Mouse (Mus musculus) heart, postnatal 0 days (tissue): ENCODE measurements around the gene Adprm. TPM values are rescaled to one million over a fixed set of nuclear protein-coding genes. Genes with fewer than 3 reads are reported as not detected.

Experiments
- ATAC-seq: fragments of 200-750 bp; cut with Nextera tagmentation; 2 replicates; pipeline ENCODE4 v1.8.0; 2017; ENCODE audit warnings: low read depth, moderate number of reproducible peaks, moderate library complexity; ENCODE audit not compliant: insufficient read depth
- DNase-seq: peaks from one replicate; pipeline ENCODE4 v3.0.0-alpha.2; 2016; ENCODE audit warnings: low spot score
- H3K27ac ChIP-seq: fragments of 300-500 bp; sonication (generic); 2 replicates; pipeline ENCODE4 v1.5.1; 2014; ENCODE audit warnings: low read depth, mild to moderate bottlenecking
- H3K27me3 ChIP-seq: fragments of 300-500 bp; sonication (generic); 2 replicates; pipeline ENCODE4 v1.6.1; 2014; ENCODE audit warnings: low read length, mixed read lengths; ENCODE audit not compliant: control insufficient read depth, insufficient read depth
- H3K36me3 ChIP-seq: fragments of 300-500 bp; sonication (generic); replicated peaks from 2 replicates; pipeline ENCODE4 v1.6.1; 2014; ENCODE audit warnings: low read length, mixed read lengths; ENCODE audit not compliant: control insufficient read depth, insufficient read depth
- H3K4me1 ChIP-seq: fragments of 300-500 bp; sonication (generic); 2 replicates; pipeline ENCODE4 v1.6.1; 2014; ENCODE audit warnings: antibody characterized with exemption; ENCODE audit not compliant: control insufficient read depth, insufficient read depth
- H3K4me2 ChIP-seq: fragments of 300-500 bp; sonication (generic); 2 replicates; pipeline ENCODE4 v1.6.1; 2014; ENCODE audit warnings: low read depth, mild to moderate bottlenecking, low read length, moderate library complexity
- H3K4me3 ChIP-seq: fragments of 300-500 bp; sonication (generic); 2 replicates; pipeline ENCODE4 v1.5.1; 2014; ENCODE audit warnings: low read depth, low read length
- H3K9ac ChIP-seq: fragments of 300-500 bp; sonication (generic); replicated peaks from 2 replicates; pipeline ENCODE4 v1.6.1; 2014; ENCODE audit warnings: low read depth, low read length, mixed read lengths
- H3K9me3 ChIP-seq: fragments of 300-500 bp; sonication (generic); replicated peaks from 2 replicates; pipeline ENCODE4 v1.6.1; 2016; ENCODE audit warnings: low read length; ENCODE audit not compliant: control insufficient read depth
- CTCF ChIP-seq: IDR thresholded peaks from 2 replicates; pipeline ENCODE4 v1.5.1; 2016; ENCODE audit warnings: antibody characterized with exemption, control low read depth, low read depth
- EP300 ChIP-seq: IDR thresholded peaks from 2 replicates; pipeline ENCODE4 v1.6.1; 2016; ENCODE audit warnings: antibody characterized with exemption, low read depth
- WGBS: fragments of 180-500 bp; shearing (Covaris S2); extraction: QIAGEN DNeasy Blood & Tissue Kit; methylation state at CpG from one replicate; pipeline ENCODE4 v1.1.7; 2014; 5-methylcytosine and 5-hydroxymethylcytosine counted together
- microRNA-seq: library from miRNA; unstranded; fragments of <30 nt; microRNA quantifications from one replicate; pipeline ENCODE4, GENCODE M21; 2016
- polyA plus RNA-seq: library from polyadenylated mRNA; unstranded; fragments of >200 nt; fragmentation: Nextera tagmentation; extraction: Ambion mirVana; gene quantifications from 2 replicates; pipeline ENCODE4 v1.2.1, GENCODE M21; 2015
- total RNA-seq: library from RNA; depleted of rRNA; stranded (reverse); fragments of >200 nt; gene quantifications from 2 replicates; pipeline ENCODE4 v1.2.3, GENCODE M21; 2014; ENCODE audit warnings: low replicate concordance; rRNA removed

The Adprm gene
- total and polyA plus RNA-seq, 2 experiments from 2014 or later, result 4.2 to 15.9 TPM

GRCm38 (mm10) chr11:66998467-66999403, 53.7 kb downstream of the Adprm start:
- H3K27ac ChIP-seq, result peak overlapping the region; percentile 66
- WGBS, result 45% methylated on average over 14 of the region's 14 CpGs
- TF ChIP-seq EP300 (no peak), CTCF (no peak)

GRCm38 (mm10) chr11:66996446-66996845, 55.9 kb downstream of the Adprm start:
- no peak for DNase-seq
- Histone ChIP-seq H3K9me3 (no peaks in the 10 kb centered on the region), H3K9ac (no peak overlapping the region), H3K27ac (no peak overlapping the region), H3K4me1 (peaks cover 11% of the 10 kb centered on the region), H3K4me2 (no peak overlapping the region), H3K27me3 (no peaks in the 10 kb centered on the region), H3K4me3 (no peak overlapping the region), H3K36me3 (no peaks in the 10 kb centered on the region)
- WGBS, result 79% methylated on average over 4 of the region's 4 CpGs
- no peak for TF ChIP-seq CTCF
- TF ChIP-seq EP300, result no peak
- no peak for ATAC-seq

More at GRCm38 (mm10) chr11:66998467-66999403, 53.7 kb downstream of the Adprm start:
- H3K4me1 ChIP-seq, result peaks cover 11% of the 10 kb centered on the region
- H3K9me3 ChIP-seq, result no peaks in the 10 kb centered on the region
- no peaks in the 10 kb centered on the region for H3K36me3 ChIP-seq
- peak; percentile 67 for DNase-seq
- H3K9ac ChIP-seq, result no peak overlapping the region
- H3K4me2 ChIP-seq, result peak overlapping the region; percentile 20; the same call in 1 of the 2 replicates
- H3K4me3 ChIP-seq, result no peak overlapping the region
- peak; percentile 89 for ATAC-seq
- no peaks in the 10 kb centered on the region for H3K27me3 ChIP-seq

GRCm38 (mm10) chr11:66993674-66994073, 58.7 kb downstream of the Adprm start:
- peak; percentile 62 for DNase-seq
- WGBS, result 24% methylated on average over 1 of the region's 1 CpGs
- H3K27ac ChIP-seq, result peak overlapping the region; percentile 36; the same call in 1 of the 2 replicates

GRCm38 (mm10) chr11:66992150-66992549, 60.2 kb downstream of the Adprm start:
- WGBS, result 66% methylated on average over 2 of the region's 2 CpGs
- DNase-seq, result no peak
- Histone ChIP-seq H3K4me2 (no peak overlapping the region), H3K9me3 (no peaks in the 10 kb centered on the region), H3K27ac (no peak overlapping the region), H3K4me1 (no peaks in the 10 kb centered on the region), H3K9ac (no peak overlapping the region), H3K27me3 (no peaks in the 10 kb centered on the region), H3K36me3 (no peaks in the 10 kb centered on the region), H3K4me3 (no peak overlapping the region)
- TF ChIP-seq CTCF, result no peak
- no peak for TF ChIP-seq EP300
- no peak for ATAC-seq

More at GRCm38 (mm10) chr11:66993674-66994073, 58.7 kb downstream of the Adprm start:
- no peak; the same call in 1 of the 2 replicates for TF ChIP-seq CTCF
- no peak for TF ChIP-seq EP300
- peak; percentile 82 for ATAC-seq
- Histone ChIP-seq H3K27me3 (no peaks in the 10 kb centered on the region), H3K4me3 (no peak overlapping the region), H3K4me1 (peaks cover 10% of the 10 kb centered on the region), H3K9me3 (no peaks in the 10 kb centered on the region), H3K4me2 (no peak overlapping the region), H3K36me3 (no peaks in the 10 kb centered on the region), H3K9ac (no peak overlapping the region)

Small RNA genes lying within 50 kb of the gene (microRNA-seq; reads per million reads assigned to microRNA genes)
- not detected for gene Mir6923

Other genes with a start within 250 kb of the Adprm start
- gene Pirt, start 140.6 kb downstream of the Adprm start, total RNA-seq, result 18.7 and 24.5 TPM in 2 replicates
- 10.5 and 15.0 TPM in 2 replicates for gene Pirt, start 140.6 kb downstream of the Adprm start, polyA plus RNA-seq
- gene Tmem238l, start 96.0 kb downstream of the Adprm start, total RNA-seq, result 0.85 TPM in 1 of 2 replicates, not detected in the other
- 0.21 and 0.36 TPM in 2 replicates for gene Tmem238l, start 96.0 kb downstream of the Adprm start, polyA plus RNA-seq
- not detected in 2 replicates for gene Tmem220, start 27.4 kb downstream of the Adprm start, total RNA-seq
- 1.7 and 2.3 TPM in 2 replicates for gene Tmem220, start 27.4 kb downstream of the Adprm start, polyA plus RNA-seq
- gene Sco1, start 76 bp upstream of the Adprm start, total RNA-seq, result 8.2 and 13.1 TPM in 2 replicates
- gene Sco1, start 76 bp upstream of the Adprm start, polyA plus RNA-seq, result 15.4 and 15.8 TPM in 2 replicates
- gene Myh3, start 25.7 kb upstream of the Adprm start, total RNA-seq, result 1.4 TPM in 1 of 2 replicates, not detected in the other
- 0.01 TPM in 1 of 2 replicates, not detected in the other for gene Myh3, start 25.7 kb upstream of the Adprm start, polyA plus RNA-seq
- 0.08 TPM in 2 replicates for gene Myh2, start 118.4 kb upstream of the Adprm start, total RNA-seq
- gene Myh2, start 118.4 kb upstream of the Adprm start, polyA plus RNA-seq, result not detected in 2 replicates
- 0.15 and 2.5 TPM in 2 replicates for gene Myh1, start 147.5 kb upstream of the Adprm start, total RNA-seq
- 0.04 TPM in 1 of 2 replicates, not detected in the other for gene Myh1, start 147.5 kb upstream of the Adprm start, polyA plus RNA-seq
- not detected in 2 replicates for gene Myh4, start 185.4 kb upstream of the Adprm start, total RNA-seq
- gene Myh4, start 185.4 kb upstream of the Adprm start, polyA plus RNA-seq, result not detected in 2 replicates
- gene Myh8, start 224.5 kb upstream of the Adprm start, total RNA-seq, result 5.1 and 8.7 TPM in 2 replicates
- gene Myh8, start 224.5 kb upstream of the Adprm start, polyA plus RNA-seq, result 1.2 and 1.3 TPM in 2 replicates